Mouse (Mus musculus): ENCODE data around the gene Gm49321. TPM values are rescaled to one million over a fixed set of nuclear protein-coding genes. Genes with fewer than 3 reads are reported as not detected.
A peak's percentile ranks its signal among the peaks of the same experiment; 100 is the strongest.

Gm49321 gene
- polyA plus RNA-seq, 1 experiment from 2014 or later, result 24.3 TPM

DNA sequence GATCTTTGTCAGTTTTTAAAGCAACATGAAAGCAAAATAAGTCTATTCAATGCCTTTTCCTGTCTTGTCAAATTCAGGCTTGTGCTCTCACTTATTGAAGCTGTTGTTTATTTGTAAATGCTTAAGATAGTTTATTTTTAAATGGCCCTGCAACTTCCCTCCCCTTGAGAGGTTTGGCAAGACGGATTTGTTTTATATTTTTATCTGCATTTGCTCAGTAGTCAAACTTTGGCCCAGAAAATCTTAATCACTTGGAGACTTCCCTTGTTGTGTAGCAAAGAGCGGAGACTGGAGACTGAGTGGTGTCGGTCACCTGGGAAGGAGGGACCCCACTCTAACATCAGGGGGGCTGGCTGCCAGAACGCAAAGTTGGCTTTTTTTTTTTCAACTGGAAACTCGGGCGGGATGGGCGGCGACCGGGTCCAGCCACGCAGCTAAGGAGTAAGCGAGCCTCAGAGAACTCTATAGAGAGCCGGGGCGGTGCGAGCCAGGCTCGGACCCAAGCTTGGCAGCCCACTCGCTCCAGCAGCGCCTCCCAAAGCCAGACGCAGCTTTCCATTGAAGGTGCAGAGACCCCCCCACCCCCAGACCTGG lies 30.3 kb upstream of the Gm49321 start:
- Histone ChIP-seq H3K36me3 (no peaks in the 10 kb centered on the region), H3K9me3 (no peaks in the 10 kb centered on the region), H3K27me3 (no peaks in the 10 kb centered on the region), H3K4me3 (peak overlapping the region; percentile 81), H3K4me1 (peaks cover 21% of the 10 kb centered on the region), H3K27ac (replicated peaks) (peak overlapping the region; percentile 78), H3K9ac (replicated peaks) (peak overlapping the region; percentile 57), H3K4me2 (replicated peaks) (peak overlapping the region; percentile 71)
- WGBS, result 1% methylated on average over 18 of the region's 18 CpGs
- no peak for ATAC-seq (replicated peaks)

DNA sequence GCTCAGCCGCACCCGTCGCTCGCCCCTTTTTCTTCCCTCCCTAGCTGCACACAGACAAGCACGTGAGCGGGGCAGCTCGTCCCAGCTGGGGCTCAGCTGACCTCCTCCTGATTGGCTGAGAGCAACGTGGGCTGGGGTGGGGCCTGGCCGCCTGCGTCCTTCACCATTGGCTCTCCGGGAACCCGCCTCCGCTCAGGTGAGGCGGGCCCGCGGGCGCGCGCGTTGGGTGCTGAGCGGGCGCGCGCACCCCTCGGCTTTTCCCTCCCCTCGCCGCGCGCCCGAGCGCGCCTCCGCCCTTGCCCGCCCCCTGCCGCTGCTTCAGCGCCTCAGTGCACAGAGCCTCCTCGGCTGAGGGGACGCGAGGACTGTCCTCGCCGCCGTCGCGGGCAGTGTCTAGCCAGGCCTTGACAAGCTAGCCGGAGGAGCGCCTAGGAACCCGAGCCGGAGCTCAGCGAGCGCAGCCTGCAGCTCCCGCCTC lies 29.7 kb upstream of the Gm49321 start:
- 0% methylated on average over 51 of the region's 51 CpGs for WGBS
- peak; percentile 99 for ATAC-seq (replicated peaks)
- Histone ChIP-seq H3K4me3 (peak overlapping the region; percentile 81), H3K27ac (replicated peaks) (peak overlapping the region; percentile 97), H3K36me3 (no peaks in the 10 kb centered on the region), H3K4me2 (replicated peaks) (peak overlapping the region; percentile 71), H3K9ac (replicated peaks) (peak overlapping the region; percentile 96), H3K27me3 (no peaks in the 10 kb centered on the region), H3K9me3 (no peaks in the 10 kb centered on the region), H3K4me1 (peaks cover 21% of the 10 kb centered on the region)

DNA sequence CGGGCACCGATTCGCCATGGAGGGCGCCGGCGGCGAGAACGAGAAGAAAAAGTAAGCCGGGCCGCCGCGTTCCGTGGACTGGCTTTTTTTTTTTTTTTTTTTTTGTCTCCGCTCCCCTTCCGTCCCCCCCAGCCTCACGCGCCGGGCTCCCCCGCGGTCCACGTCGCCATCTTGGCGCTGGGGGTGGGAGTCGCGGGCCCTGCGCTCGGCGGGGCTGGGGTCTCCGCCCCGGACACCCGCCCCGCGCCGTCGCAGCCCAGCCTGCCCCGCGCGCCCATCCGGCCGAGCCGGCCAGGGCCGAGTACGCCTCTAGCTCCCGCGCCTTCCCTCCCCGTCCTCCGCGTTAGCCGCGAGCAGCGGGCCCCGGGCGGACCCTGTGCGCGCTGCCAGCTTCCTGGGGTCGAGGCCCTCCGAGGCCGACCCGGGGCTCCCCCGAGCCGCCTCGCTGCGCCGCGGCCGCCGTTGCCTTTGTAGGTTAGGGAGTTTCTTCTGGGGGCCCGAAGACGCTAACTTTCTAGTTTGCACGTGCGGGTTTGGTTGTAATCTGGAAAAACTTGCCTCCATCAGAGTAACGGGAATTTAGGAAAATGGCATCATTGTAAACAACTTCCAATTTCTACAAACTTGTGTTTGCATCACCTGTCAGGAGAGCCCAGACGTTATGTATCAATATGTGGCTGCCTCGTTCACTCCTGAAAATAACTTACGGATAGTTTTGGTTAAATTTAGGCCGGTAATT lies 29.0 kb upstream of the Gm49321 start:
- H3K36me3 ChIP-seq, result no peaks in the 10 kb centered on the region
- peak overlapping the region; percentile 96 for H3K9ac ChIP-seq (replicated peaks)
- H3K4me2 ChIP-seq (replicated peaks), result peak overlapping the region; percentile 71
- peak overlapping the region; percentile 97 for H3K27ac ChIP-seq (replicated peaks)
- peaks cover 21% of the 10 kb centered on the region for H3K4me1 ChIP-seq
- no peaks in the 10 kb centered on the region for H3K27me3 ChIP-seq
- peak; percentile 57 for ATAC-seq (replicated peaks)
- peak overlapping the region; percentile 81 for H3K4me3 ChIP-seq
- WGBS, result under 1% methylated on average over 68 of the region's 76 CpGs
- H3K9me3 ChIP-seq, result no peaks in the 10 kb centered on the region

DNA sequence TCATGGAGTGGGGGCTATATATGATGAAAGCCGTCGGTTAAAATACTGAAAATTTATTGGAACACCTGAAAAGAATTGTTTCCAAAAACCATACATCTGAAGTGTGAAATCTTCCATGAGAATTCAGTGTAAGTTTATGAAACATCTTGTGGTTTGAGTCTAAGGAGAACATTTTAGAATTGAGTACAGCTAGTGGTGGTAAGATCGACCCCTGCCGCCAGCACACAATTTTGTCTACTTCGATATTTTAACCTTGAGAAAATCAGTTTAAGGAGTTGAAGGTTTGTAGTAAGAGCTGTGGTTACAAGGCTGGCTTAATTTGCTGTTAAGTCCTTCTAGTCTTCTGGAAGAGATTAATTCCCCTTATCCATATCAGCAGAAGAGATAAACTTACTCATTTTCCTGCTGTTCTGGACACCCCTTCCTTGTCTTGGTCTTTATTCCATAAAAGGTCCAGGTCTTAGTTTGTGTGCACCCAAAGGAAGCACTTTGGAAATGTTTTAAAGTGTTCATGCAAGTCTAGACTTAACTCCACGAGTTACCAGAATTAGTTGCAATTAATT lies 28.4 kb upstream of the Gm49321 start:
- no peaks in the 10 kb centered on the region for H3K27me3 ChIP-seq
- peaks cover 21% of the 10 kb centered on the region for H3K4me1 ChIP-seq
- ATAC-seq (replicated peaks), result no peak
- H3K4me3 ChIP-seq, result peak overlapping the region; percentile 81
- H3K4me2 ChIP-seq (replicated peaks), result peak overlapping the region; percentile 71
- H3K9me3 ChIP-seq, result no peaks in the 10 kb centered on the region
- H3K36me3 ChIP-seq, result no peaks in the 10 kb centered on the region
- 2% methylated on average over 6 of the region's 6 CpGs for WGBS
- no peak overlapping the region for H3K27ac ChIP-seq (replicated peaks)
- H3K9ac ChIP-seq (replicated peaks), result peak overlapping the region; percentile 96

DNA sequence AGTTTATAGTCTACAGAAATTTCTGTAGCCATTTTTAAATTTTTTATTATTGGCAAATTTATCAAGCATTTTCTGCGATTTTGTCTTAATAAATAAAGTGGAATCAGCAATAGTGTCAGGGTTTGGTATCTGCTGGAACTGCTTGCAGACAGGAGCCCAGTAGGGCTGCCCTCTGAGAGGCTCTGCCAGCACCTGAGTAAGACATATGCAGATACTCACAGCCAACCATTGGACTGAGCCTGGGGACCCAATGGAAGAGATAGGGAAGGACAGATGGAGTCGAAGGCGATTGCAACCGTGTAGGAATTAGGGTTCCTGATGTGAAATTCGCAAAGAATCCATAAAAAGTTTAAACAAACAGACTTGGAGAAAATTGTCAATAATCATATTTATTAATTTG lies 19.0 kb upstream of the Gm49321 start:
- H3K27me3 ChIP-seq, result no peaks in the 10 kb centered on the region
- H3K9me3 ChIP-seq, result no peaks in the 10 kb centered on the region

DNA sequence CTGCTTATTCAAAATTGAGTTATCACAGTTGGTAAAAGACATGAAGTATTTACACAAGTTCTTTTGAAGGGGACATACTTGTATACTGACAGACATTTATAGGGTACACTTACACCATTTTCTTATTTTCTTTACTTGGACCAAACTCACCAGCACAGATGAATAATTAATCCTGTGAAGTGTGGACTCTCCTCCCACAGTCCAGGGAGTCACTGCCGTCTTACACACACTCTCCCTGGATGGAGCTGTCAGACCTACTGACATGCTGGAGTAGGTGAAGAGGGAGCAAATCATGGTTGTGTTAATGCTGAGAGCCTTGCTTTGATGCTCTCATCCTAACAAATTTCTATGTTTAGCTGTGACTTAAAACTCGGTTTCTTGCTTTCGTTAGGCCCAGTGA lies 7.2 kb upstream of the Gm49321 start:
- Histone ChIP-seq H3K9ac (replicated peaks) (no peak overlapping the region), H3K4me2 (replicated peaks) (no peak overlapping the region), H3K27me3 (no peaks in the 10 kb centered on the region), H3K4me3 (no peak overlapping the region), H3K9me3 (no peaks in the 10 kb centered on the region), H3K36me3 (peaks cover 57% of the 10 kb centered on the region), H3K27ac (replicated peaks) (no peak overlapping the region), H3K4me1 (no peaks in the 10 kb centered on the region)
- no peak for ATAC-seq (replicated peaks)
- WGBS, result 96% methylated on average over 3 of the region's 3 CpGs

More for the DNA sequence above, 19.0 kb upstream of the Gm49321 start:
- no peak overlapping the region for H3K4me3 ChIP-seq
- ATAC-seq (replicated peaks), result no peak
- no peak overlapping the region for H3K27ac ChIP-seq (replicated peaks)
- H3K36me3 ChIP-seq, result no peaks in the 10 kb centered on the region
- H3K4me2 ChIP-seq (replicated peaks), result no peak overlapping the region
- no peaks in the 10 kb centered on the region for H3K4me1 ChIP-seq
- no peak overlapping the region for H3K9ac ChIP-seq (replicated peaks)
- 95% methylated on average over 5 of the region's 5 CpGs for WGBS

DNA sequence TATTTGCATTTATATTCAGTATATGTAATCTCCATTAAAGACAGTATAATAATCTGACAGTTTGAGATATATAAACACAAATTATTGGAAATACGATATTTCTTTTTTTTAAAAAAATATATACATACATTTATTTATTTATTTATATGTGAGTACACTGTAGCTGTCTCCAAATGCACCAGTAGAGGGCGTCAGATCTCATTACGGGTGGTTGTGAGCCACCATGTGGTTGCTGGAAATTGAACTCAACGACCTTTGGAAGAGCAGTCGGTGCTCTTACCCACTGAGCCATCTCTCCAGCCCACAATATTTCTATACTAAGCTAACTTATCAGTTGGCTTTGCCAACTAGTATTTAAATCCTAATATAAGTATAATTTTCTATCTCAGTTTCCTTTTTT lies 6.2 kb upstream of the Gm49321 start:
- H3K27ac ChIP-seq (replicated peaks), result no peak overlapping the region
- H3K4me1 ChIP-seq, result no peaks in the 10 kb centered on the region
- no peak for ATAC-seq (replicated peaks)
- WGBS, result 60% methylated on average over 5 of the region's 5 CpGs
- no peaks in the 10 kb centered on the region for H3K9me3 ChIP-seq
- no peak overlapping the region for H3K9ac ChIP-seq (replicated peaks)
- H3K4me3 ChIP-seq, result no peak overlapping the region
- no peak overlapping the region for H3K4me2 ChIP-seq (replicated peaks)
- no peaks in the 10 kb centered on the region for H3K27me3 ChIP-seq
- H3K36me3 ChIP-seq, result peaks cover 62% of the 10 kb centered on the region

DNA sequence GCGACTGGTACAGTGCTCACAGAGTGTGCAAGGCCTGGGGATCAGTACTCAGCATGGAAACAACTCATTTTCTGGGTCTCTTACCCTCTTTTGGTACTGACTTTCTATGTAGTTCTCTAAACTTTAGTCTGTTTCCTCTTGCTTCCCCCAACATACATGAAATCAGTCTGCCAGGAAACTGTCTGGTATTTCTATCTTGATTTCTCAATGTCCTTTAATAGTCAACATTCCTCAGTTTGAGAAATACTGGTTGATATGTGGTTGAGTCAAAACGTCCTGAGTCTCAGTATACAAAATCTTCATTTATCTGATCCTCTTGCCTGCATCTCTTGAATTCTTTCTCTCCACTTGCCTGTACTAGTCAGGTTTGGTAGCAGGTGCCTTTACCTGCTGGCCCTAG lies 2.9 kb upstream of the Gm49321 start:
- no peak for ATAC-seq (replicated peaks)
- Histone ChIP-seq H3K36me3 (peaks cover 70% of the 10 kb centered on the region), H3K4me2 (replicated peaks) (no peak overlapping the region), H3K9ac (replicated peaks) (no peak overlapping the region), H3K4me1 (no peaks in the 10 kb centered on the region), H3K4me3 (no peak overlapping the region), H3K9me3 (no peaks in the 10 kb centered on the region), H3K27me3 (no peaks in the 10 kb centered on the region), H3K27ac (replicated peaks) (no peak overlapping the region)
- WGBS, result 89% methylated on average over 2 of the region's 2 CpGs

DNA sequence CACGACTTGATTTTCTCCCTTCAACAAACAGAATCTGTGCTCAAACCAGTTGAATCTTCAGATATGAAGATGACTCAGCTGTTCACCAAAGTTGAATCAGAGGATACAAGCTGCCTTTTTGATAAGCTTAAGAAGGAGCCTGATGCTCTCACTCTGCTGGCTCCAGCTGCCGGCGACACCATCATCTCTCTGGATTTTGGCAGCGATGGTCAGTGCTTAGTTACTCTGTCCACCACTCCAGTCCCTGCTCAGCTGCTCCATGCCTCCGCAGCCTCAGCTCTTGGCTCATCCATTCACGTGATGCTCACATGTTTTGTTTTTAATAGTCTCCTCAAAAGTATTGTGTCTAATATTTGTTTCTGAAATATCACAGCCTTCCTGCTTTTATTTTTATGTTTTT lies 2.1 kb downstream of the Gm49321 start:
- peaks cover 69% of the 10 kb centered on the region for H3K36me3 ChIP-seq
- H3K9ac ChIP-seq (replicated peaks), result no peak overlapping the region
- ATAC-seq (replicated peaks), result no peak
- no peaks in the 10 kb centered on the region for H3K9me3 ChIP-seq
- no peak overlapping the region for H3K4me2 ChIP-seq (replicated peaks)
- 91% methylated on average over 6 of the region's 6 CpGs for WGBS
- H3K27ac ChIP-seq (replicated peaks), result no peak overlapping the region
- no peaks in the 10 kb centered on the region for H3K4me1 ChIP-seq
- H3K4me3 ChIP-seq, result no peak overlapping the region
- H3K27me3 ChIP-seq, result no peaks in the 10 kb centered on the region

DNA sequence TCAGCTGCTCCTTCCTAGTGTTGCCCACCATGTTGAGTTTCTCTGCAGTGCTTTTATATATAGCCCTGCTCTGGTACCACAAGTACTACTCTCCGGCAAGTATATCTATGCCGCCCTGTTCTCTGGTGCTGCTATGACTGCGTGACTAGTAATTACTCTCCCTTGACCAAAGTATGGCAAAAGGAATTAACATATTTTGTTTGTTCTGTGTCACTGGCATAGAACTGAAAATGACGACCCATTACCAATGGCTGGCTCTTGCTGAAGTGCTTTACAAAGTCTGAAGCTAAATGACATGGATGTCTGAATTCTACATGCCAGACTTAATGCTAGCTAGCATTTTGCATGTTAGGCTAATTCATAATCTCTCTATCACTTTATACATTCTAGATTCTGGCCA lies 11.0 kb downstream of the Gm49321 start:
- H3K27ac ChIP-seq (replicated peaks), result no peak overlapping the region
- H3K4me1 ChIP-seq, result peaks cover 17% of the 10 kb centered on the region
- H3K4me2 ChIP-seq (replicated peaks), result no peak overlapping the region
- no peak overlapping the region for H3K4me3 ChIP-seq
- no peaks in the 10 kb centered on the region for H3K9me3 ChIP-seq
- no peak overlapping the region for H3K9ac ChIP-seq (replicated peaks)
- WGBS, result 88% methylated on average over 4 of the region's 4 CpGs
- H3K36me3 ChIP-seq, result peaks cover 21% of the 10 kb centered on the region
- no peak for ATAC-seq (replicated peaks)
- no peaks in the 10 kb centered on the region for H3K27me3 ChIP-seq

DNA sequence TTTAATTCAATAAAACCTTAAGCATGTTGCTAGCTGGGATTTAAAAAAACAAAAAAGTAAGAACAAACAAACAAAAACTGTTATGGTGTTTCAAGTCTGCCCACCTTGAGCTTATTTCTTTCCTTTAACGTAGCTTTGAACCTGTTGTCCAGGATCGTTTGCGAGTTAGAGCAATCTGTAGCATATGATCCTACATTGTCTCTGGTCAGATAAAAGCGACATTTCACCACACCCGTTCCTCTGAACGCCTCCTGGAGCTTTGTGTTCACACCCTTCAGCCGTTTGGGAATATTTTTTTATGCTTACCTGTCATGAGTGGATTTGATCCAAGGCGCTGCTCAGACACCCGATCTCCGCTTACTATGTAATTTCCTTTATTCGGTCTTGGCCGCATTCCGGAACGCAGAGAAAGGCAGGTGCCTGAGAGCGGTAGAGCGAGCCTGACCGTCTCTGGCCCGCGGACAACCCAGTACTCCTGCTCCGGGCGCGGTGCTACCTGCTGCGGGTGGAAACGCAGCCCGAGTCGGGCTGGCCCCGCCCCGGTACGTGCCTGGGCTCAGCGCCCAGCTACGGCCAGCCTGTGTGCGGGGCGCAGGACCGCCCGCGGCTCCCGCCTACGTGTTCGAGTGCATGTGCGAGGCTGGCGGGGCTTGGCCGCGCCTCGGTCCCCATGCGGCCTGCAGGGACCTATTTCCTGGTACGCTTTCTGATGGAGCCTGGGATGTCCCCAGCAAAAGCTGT lies 12.0 kb downstream of the Gm49321 start:
- Histone ChIP-seq H3K4me3 (peak overlapping the region; percentile 45), H3K9ac (replicated peaks) (peak overlapping the region; percentile 55), H3K9me3 (no peaks in the 10 kb centered on the region), H3K4me1 (peaks cover 19% of the 10 kb centered on the region), H3K4me2 (replicated peaks) (peak overlapping the region; percentile 84), H3K36me3 (peaks cover 12% of the 10 kb centered on the region), H3K27me3 (no peaks in the 10 kb centered on the region), H3K27ac (replicated peaks) (no peak overlapping the region; the same call in 1 of the 2 replicates)
- ATAC-seq (replicated peaks), result peak; percentile 83
- 3% methylated on average over 46 of the region's 46 CpGs for WGBS

DNA sequence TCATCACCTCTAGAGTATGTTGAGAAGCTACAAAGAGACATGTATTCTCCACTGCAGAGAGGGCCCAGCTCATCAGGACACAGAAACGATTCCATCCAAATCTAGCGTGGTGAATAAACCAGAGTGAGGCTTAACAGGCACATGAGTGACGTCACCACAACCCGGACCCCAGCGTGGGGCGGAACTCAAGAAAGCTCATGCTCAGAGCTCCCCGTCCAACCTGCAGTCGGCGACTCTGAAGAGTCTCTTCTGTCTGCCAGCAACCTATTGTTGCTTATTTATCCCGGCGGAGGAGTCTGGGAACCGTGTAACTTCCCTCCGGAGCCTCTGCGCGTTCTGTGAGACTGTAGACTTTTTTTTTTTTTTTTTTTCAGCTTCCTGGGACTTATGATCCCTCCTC lies 15.4 kb downstream of the Gm49321 start:
- Histone ChIP-seq H3K4me3 (peak overlapping the region; percentile 30), H3K9ac (replicated peaks) (peak overlapping the region; percentile 9), H3K4me1 (peaks cover 19% of the 10 kb centered on the region), H3K4me2 (replicated peaks) (peak overlapping the region; percentile 50), H3K9me3 (no peaks in the 10 kb centered on the region), H3K36me3 (no peaks in the 10 kb centered on the region), H3K27ac (replicated peaks) (no peak overlapping the region), H3K27me3 (no peaks in the 10 kb centered on the region)
- 7% methylated on average over 15 of the region's 15 CpGs for WGBS
- peak; percentile 75 for ATAC-seq (replicated peaks)
